Mouse (Mus musculus): ENCODE results near the gene Btbd19. TPM values are rescaled to one million over a fixed set of nuclear protein-coding genes. Genes with fewer than 3 reads are reported as not detected.

Btbd19 gene
- polyA plus RNA-seq, 1 experiment from 2014 or later: 5.1 TPM

- H3K9ac ChIP-seq (replicated peaks; ENCODE audit: low read length): no peak overlapping the region
- WGBS: 90% methylated on average over 33 of the region's 33 CpGs
- H3K4me1 ChIP-seq (ENCODE audit: insufficient read depth, low read length): peaks cover 36% of the 10 kb centered on the region
- peaks cover 9% of the 10 kb centered on the region; the same call in 1 of the 2 replicates for H3K36me3 ChIP-seq (ENCODE audit: insufficient read depth, low read length)
- H3K27ac ChIP-seq (ENCODE audit: low read length): no peak overlapping the region
- no peak for ATAC-seq (ENCODE audit: low FRiP score, low TSS enrichment)
- H3K4me2 ChIP-seq (replicated peaks; ENCODE audit: low read depth, low read length): no peak overlapping the region
- H3K27me3 ChIP-seq (ENCODE audit: insufficient read depth, low read length): peaks cover 15% of the 10 kb centered on the region
- no peaks in the 10 kb centered on the region for H3K9me3 ChIP-seq (ENCODE audit: low read length)
- H3K4me3 ChIP-seq (ENCODE audit: low read length): no peak overlapping the region
These were observed 2.6 kb upstream of the Btbd19 start for GRCm38 (mm10) chr4:117127991-117128686.

GRCm38 (mm10) chr4:117126675-117127290 lies 1.3 kb upstream of the Btbd19 start, which contains the start of gene Tctex1d4:
Gene Tctex1d4 (plus strand): TSS chr4:117126794.
- Histone ChIP-seq H3K4me3 (ENCODE audit: low read length) (no peak within 1 kb of the TSS), H3K27ac (ENCODE audit: low read length) (peak within 1 kb of the TSS; percentile 93), H3K9ac (replicated peaks; ENCODE audit: low read length) (peak within 1 kb of the TSS; percentile 23), H3K4me2 (replicated peaks; ENCODE audit: low read depth, low read length) (peak within 1 kb of the TSS; percentile 8), H3K9me3 (ENCODE audit: low read length) (no peaks in the 10 kb centered on the region), H3K36me3 (ENCODE audit: insufficient read depth, low read length) (peaks cover 9% of the 10 kb centered on the region; the same call in 1 of the 2 replicates), H3K27me3 (ENCODE audit: insufficient read depth, low read length) (0 out of 2 replicates have a peak, but pooled peaks cover under 1% of the 10 kb centered on the region), H3K4me1 (ENCODE audit: insufficient read depth, low read length) (peaks cover 25% of the 10 kb centered on the region)
- WGBS: 75% methylated on average over 9 of the region's 9 CpGs
- no peak for ATAC-seq (ENCODE audit: low FRiP score, low TSS enrichment)

DNA sequence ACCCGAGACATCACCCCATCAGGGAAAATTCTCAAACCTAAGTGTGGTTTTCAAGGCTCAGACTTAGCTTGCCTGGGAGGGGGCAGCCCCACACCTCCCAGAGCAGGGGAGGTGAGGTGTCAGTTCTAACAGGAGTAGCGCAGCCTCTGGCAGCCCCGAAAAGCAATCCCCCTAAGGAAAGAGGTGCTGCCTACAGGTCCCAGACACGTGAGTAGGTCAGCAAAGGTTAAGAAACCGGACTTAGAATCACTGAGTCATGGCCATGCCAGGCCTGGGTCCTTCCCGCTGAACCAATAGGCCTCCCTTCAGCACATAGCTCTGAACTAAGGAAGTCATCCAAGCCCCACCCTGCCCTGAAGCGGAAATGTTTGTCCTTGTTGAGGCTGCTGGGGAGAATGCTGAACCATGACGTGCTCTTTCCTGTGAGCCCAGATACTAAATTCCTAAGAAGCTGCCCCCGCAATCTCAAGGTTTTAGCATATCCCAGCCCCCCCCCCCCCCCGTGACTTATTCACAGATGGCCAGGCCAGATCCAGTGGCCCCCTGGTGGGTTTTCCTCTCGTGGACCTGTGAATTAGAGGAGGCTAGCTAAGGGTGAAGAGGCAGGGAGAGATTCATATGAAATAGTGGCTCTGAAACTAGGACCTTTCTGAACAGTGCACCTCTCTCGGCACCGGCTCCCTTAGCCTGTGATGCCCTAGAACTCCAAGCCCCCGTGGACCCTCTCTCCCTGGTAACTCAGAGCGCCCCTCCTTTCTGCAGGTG lies 567 bp upstream of the Btbd19 start:
- H3K4me1 ChIP-seq (ENCODE audit: insufficient read depth, low read length): peaks cover 28% of the 10 kb centered on the region
- H3K9me3 ChIP-seq (ENCODE audit: low read length): no peaks in the 10 kb centered on the region
- no peak overlapping the region for H3K4me3 ChIP-seq (ENCODE audit: low read length)
- no peaks in the 10 kb centered on the region for H3K27me3 ChIP-seq (ENCODE audit: insufficient read depth, low read length)
- WGBS: 31% methylated on average over 15 of the region's 15 CpGs
- peak overlapping the region; percentile 8 for H3K4me2 ChIP-seq (replicated peaks; ENCODE audit: low read depth, low read length)
- H3K27ac ChIP-seq (ENCODE audit: low read length): peak overlapping the region; percentile 93
- H3K36me3 ChIP-seq (ENCODE audit: insufficient read depth, low read length): peaks cover 9% of the 10 kb centered on the region; the same call in 1 of the 2 replicates
- H3K9ac ChIP-seq (replicated peaks; ENCODE audit: low read length): peak overlapping the region; percentile 23
- peak; percentile 82 for ATAC-seq (ENCODE audit: low FRiP score, low TSS enrichment)

- H3K36me3 ChIP-seq (ENCODE audit: insufficient read depth, low read length): peaks cover 9% of the 10 kb centered on the region; the same call in 1 of the 2 replicates
- no peaks in the 10 kb centered on the region for H3K27me3 ChIP-seq (ENCODE audit: insufficient read depth, low read length)
- peak overlapping the region; percentile 23 for H3K9ac ChIP-seq (replicated peaks; ENCODE audit: low read length)
- H3K9me3 ChIP-seq (ENCODE audit: low read length): no peaks in the 10 kb centered on the region
- ATAC-seq (ENCODE audit: low FRiP score, low TSS enrichment): no peak
- peaks cover 31% of the 10 kb centered on the region for H3K4me1 ChIP-seq (ENCODE audit: insufficient read depth, low read length)
- peak overlapping the region; percentile 1; the same call in 1 of the 2 replicates for H3K4me2 ChIP-seq (replicated peaks; ENCODE audit: low read depth, low read length)
- no peak overlapping the region for H3K4me3 ChIP-seq (ENCODE audit: low read length)
- WGBS: 45% methylated on average over 14 of the region's 14 CpGs
- H3K27ac ChIP-seq (ENCODE audit: low read length): peak overlapping the region; percentile 93
These were observed 792 bp downstream of the Btbd19 start for GRCm38 (mm10) chr4:117124518-117125347.

GRCm38 (mm10) chr4:117124218-117124517 lies 1.4 kb downstream of the Btbd19 start:
- peaks cover 9% of the 10 kb centered on the region; the same call in 1 of the 2 replicates for H3K36me3 ChIP-seq (ENCODE audit: insufficient read depth, low read length)
- WGBS: 84% methylated on average over 3 of the region's 3 CpGs
- no peak overlapping the region for H3K4me3 ChIP-seq (ENCODE audit: low read length)
- no peaks in the 10 kb centered on the region for H3K9me3 ChIP-seq (ENCODE audit: low read length)
- peaks cover 33% of the 10 kb centered on the region for H3K4me1 ChIP-seq (ENCODE audit: insufficient read depth, low read length)
- ATAC-seq (ENCODE audit: low FRiP score, low TSS enrichment): no peak
- H3K9ac ChIP-seq (replicated peaks; ENCODE audit: low read length): no peak overlapping the region
- no peaks in the 10 kb centered on the region for H3K27me3 ChIP-seq (ENCODE audit: insufficient read depth, low read length)
- H3K4me2 ChIP-seq (replicated peaks; ENCODE audit: low read depth, low read length): 0 out of 2 replicates have a peak overlapping the region, but pooled peaks have one; percentile 1
- H3K27ac ChIP-seq (ENCODE audit: low read length): peak overlapping the region; percentile 93

- no peak overlapping the region for H3K4me2 ChIP-seq (replicated peaks; ENCODE audit: low read depth, low read length)
- no peak overlapping the region for H3K9ac ChIP-seq (replicated peaks; ENCODE audit: low read length)
- H3K9me3 ChIP-seq (ENCODE audit: low read length): no peaks in the 10 kb centered on the region
- H3K27me3 ChIP-seq (ENCODE audit: insufficient read depth, low read length): no peaks in the 10 kb centered on the region
- no peak overlapping the region for H3K27ac ChIP-seq (ENCODE audit: low read length)
- ATAC-seq (ENCODE audit: low FRiP score, low TSS enrichment): no peak
- H3K4me3 ChIP-seq (ENCODE audit: low read length): no peak overlapping the region
- 85% methylated on average over 7 of the region's 9 CpGs for WGBS
- H3K36me3 ChIP-seq (ENCODE audit: insufficient read depth, low read length): peaks cover 7% of the 10 kb centered on the region; the same call in 1 of the 2 replicates
- H3K4me1 ChIP-seq (ENCODE audit: insufficient read depth, low read length): peaks cover 33% of the 10 kb centered on the region
These were observed 1.8 kb downstream of the Btbd19 start for GRCm38 (mm10) chr4:117123546-117124217.

DNA sequence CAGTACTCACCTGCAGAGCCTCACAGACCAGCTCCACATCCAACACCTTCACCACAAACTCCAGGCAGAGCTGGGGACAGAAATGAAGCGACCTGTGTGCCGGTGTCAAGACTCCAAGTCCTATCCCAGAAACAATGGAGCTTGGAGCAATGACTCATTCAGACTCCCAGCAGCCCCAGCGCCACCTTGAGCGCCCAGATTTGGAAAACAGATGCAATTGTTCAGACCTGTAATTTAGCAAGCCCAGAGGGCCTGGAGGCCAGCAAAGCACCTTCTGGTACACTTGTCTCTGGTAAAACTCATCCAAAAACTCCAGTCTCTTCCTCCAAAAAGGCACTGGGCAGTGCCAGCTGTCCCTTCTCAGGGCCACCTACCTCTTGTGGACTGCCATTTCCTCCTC lies 3.3 kb downstream of the Btbd19 start:
- ATAC-seq (ENCODE audit: low FRiP score, low TSS enrichment): no peak
- Histone ChIP-seq H3K36me3 (ENCODE audit: insufficient read depth, low read length) (no peaks in the 10 kb centered on the region), H3K27ac (ENCODE audit: low read length) (no peak overlapping the region), H3K4me1 (ENCODE audit: insufficient read depth, low read length) (peaks cover 33% of the 10 kb centered on the region), H3K9ac (replicated peaks; ENCODE audit: low read length) (no peak overlapping the region), H3K4me2 (replicated peaks; ENCODE audit: low read depth, low read length) (no peak overlapping the region), H3K4me3 (ENCODE audit: low read length) (no peak overlapping the region), H3K9me3 (ENCODE audit: low read length) (no peaks in the 10 kb centered on the region), H3K27me3 (ENCODE audit: insufficient read depth, low read length) (no peaks in the 10 kb centered on the region)
- 81% methylated on average over 4 of the region's 4 CpGs for WGBS

GRCm38 (mm10) chr4:117120445-117121414 lies 4.8 kb downstream of the Btbd19 start:
- peak overlapping the region; percentile 79 for H3K9ac ChIP-seq (replicated peaks; ENCODE audit: low read length)
- H3K4me3 ChIP-seq (ENCODE audit: low read length): peak overlapping the region; percentile 74
- no peaks in the 10 kb centered on the region for H3K9me3 ChIP-seq (ENCODE audit: low read length)
- peak overlapping the region; percentile 100 for H3K4me2 ChIP-seq (replicated peaks; ENCODE audit: low read depth, low read length)
- H3K4me1 ChIP-seq (ENCODE audit: insufficient read depth, low read length): peaks cover 24% of the 10 kb centered on the region
- H3K36me3 ChIP-seq (ENCODE audit: insufficient read depth, low read length): no peaks in the 10 kb centered on the region
- WGBS: under 1% methylated on average over 69 of the region's 69 CpGs
- H3K27ac ChIP-seq (ENCODE audit: low read length): peak overlapping the region; percentile 95
- H3K27me3 ChIP-seq (ENCODE audit: insufficient read depth, low read length): no peaks in the 10 kb centered on the region
- peak; percentile 96 for ATAC-seq (ENCODE audit: low FRiP score, low TSS enrichment)
